Mouse (Mus musculus): ENCODE measurements around the gene Serpina10. TPM values are rescaled to one million over a fixed set of nuclear protein-coding genes. Genes with fewer than 3 reads are reported as not detected.

Serpina10 gene
- polyA plus RNA-seq, 1 experiment from 2014 or later, result 0.12 TPM

DNA sequence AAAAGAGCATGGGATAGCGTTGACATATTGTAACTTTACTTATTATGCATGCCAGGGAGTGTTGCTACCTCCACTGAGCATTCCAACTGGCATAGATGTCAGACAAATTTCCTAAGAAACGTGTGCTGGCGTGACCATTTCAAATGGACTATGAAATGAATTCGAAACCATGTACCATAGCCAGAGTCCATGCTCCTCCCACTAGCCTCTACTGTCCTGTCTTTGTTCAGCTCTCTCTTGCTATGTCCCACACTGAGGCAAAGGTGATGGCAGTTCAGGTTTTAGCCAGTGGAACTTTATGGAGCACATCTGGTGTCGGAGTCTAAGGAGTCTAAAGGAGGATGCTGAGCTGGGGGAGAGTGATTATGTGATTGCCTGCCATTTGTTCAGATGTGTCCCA lies 28.8 kb upstream of the Serpina10 start:
- Histone ChIP-seq H3K4me3 (ENCODE audit: low read depth, low read length) (no peak overlapping the region), H3K27me3 (ENCODE audit: control insufficient read depth, insufficient read depth, low read length) (no peaks in the 10 kb centered on the region), H3K4me2 (replicated peaks; ENCODE audit: low read depth, low read length) (no peak overlapping the region), H3K9ac (replicated peaks; ENCODE audit: low read depth, low read length) (no peak overlapping the region), H3K9me3 (ENCODE audit: control insufficient read depth, low read depth, low read length) (no peaks in the 10 kb centered on the region), H3K4me1 (ENCODE audit: control insufficient read depth, insufficient read depth, low read length) (no peaks in the 10 kb centered on the region), H3K27ac (ENCODE audit: low read length) (no peak overlapping the region), H3K36me3 (ENCODE audit: control insufficient read depth, insufficient read depth, low read length) (no peaks in the 10 kb centered on the region)
- no peak for ATAC-seq (ENCODE audit: insufficient number of reproducible peaks, insufficient read depth, low FRiP score, low read depth)
- WGBS, result 83% methylated on average over 5 of the region's 5 CpGs

DNA sequence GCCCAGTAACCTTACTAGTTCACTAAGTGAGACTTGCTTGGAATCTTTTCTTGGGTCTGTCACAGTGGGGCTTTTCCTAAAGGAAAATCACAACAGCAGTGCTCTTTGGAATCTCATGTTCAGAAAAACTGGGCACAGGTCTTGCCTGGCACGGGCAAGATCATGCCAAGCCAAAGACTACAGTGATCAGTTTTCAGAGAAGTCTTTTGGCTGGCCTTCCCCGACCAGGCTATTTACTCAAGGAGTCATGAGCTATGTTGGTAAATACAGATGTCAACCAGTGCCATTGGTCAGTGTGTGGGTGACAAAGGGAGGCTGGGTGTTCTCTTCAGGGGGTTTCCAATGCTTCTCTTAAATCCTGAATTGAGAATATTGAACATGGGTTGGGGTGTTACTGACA lies 27.9 kb upstream of the Serpina10 start:
- no peaks in the 10 kb centered on the region for H3K36me3 ChIP-seq (ENCODE audit: control insufficient read depth, insufficient read depth, low read length)
- H3K9ac ChIP-seq (replicated peaks; ENCODE audit: low read depth, low read length), result no peak overlapping the region
- no peak for ATAC-seq (ENCODE audit: insufficient number of reproducible peaks, insufficient read depth, low FRiP score, low read depth)
- no peaks in the 10 kb centered on the region for H3K27me3 ChIP-seq (ENCODE audit: control insufficient read depth, insufficient read depth, low read length)
- H3K27ac ChIP-seq (ENCODE audit: low read length), result no peak overlapping the region
- H3K9me3 ChIP-seq (ENCODE audit: control insufficient read depth, low read depth, low read length), result no peaks in the 10 kb centered on the region
- no peaks in the 10 kb centered on the region for H3K4me1 ChIP-seq (ENCODE audit: control insufficient read depth, insufficient read depth, low read length)
- no peak overlapping the region for H3K4me2 ChIP-seq (replicated peaks; ENCODE audit: low read depth, low read length)
- 77% methylated on average over 2 of the region's 2 CpGs for WGBS
- H3K4me3 ChIP-seq (ENCODE audit: low read depth, low read length), result no peak overlapping the region

DNA sequence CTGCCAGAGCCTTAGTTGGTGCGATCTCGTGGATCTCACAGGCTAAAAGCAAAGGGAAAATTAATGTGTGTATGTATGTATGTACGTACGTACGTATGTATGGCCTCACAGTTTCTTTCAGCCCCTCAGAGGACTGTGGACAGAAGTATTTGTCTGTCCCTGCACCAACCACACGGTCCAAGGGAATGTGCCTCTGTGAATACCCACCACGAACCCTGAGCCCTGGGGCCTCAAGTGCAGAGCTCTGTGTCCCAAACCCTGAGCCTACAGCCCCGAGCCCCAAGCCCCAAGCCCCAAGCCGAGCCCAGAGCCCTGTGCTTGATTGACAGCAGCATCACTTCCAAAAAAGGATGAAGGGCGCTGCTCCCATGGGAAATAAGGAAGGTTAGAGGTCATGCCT lies 26.7 kb upstream of the Serpina10 start:
- no peaks in the 10 kb centered on the region for H3K36me3 ChIP-seq (ENCODE audit: control insufficient read depth, insufficient read depth, low read length)
- H3K27me3 ChIP-seq (ENCODE audit: control insufficient read depth, insufficient read depth, low read length), result no peaks in the 10 kb centered on the region
- no peak for ATAC-seq (ENCODE audit: insufficient number of reproducible peaks, insufficient read depth, low FRiP score, low read depth)
- H3K4me3 ChIP-seq (ENCODE audit: low read depth, low read length), result no peak overlapping the region
- WGBS, result 81% methylated on average over 10 of the region's 10 CpGs
- H3K27ac ChIP-seq (ENCODE audit: low read length), result no peak overlapping the region
- no peaks in the 10 kb centered on the region for H3K9me3 ChIP-seq (ENCODE audit: control insufficient read depth, low read depth, low read length)
- no peak overlapping the region for H3K4me2 ChIP-seq (replicated peaks; ENCODE audit: low read depth, low read length)
- no peak overlapping the region for H3K9ac ChIP-seq (replicated peaks; ENCODE audit: low read depth, low read length)
- H3K4me1 ChIP-seq (ENCODE audit: control insufficient read depth, insufficient read depth, low read length), result no peaks in the 10 kb centered on the region

DNA sequence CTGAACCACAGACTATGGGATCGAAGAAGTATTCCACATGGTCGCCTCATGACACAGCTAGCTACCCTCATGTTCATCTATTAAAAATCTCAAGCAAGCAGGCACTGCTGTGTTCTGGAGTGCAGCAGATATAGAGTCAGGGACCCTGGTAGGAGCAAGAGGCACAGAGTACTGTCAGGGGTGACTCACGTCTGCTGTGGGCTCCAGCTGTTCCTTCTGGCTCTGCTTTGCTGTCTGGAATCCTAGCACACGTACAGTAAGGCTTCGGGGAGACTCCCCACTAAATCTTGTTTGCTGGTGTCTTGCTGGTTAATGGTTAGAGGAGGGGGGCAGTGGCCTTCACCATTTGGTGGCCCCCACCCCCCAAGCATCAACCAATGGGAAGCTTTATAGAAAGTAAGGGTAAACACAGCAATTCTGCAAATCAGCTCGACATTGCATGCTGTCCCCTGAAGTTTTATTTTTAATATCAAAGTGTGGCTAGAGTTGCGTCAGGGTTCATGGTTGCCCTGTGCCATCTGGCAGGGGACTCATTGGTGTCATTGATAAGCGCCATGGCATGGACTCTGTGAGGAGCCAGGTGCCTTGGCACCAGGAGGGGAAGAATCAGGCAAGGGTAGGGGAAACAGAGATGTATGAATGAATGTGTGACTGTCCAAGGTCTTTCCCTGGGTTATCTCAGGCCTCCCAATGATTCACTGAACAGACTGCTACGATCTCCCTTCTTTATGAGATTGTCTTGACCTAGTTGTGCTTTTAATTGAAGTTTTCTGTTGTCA lies 25.8 kb upstream of the Serpina10 start, which contains the start of gene Serpina6:
Serpina6 (minus strand) TSS at position 365 of the 779 bp plus-strand sequence.
- Histone ChIP-seq H3K27me3 (ENCODE audit: control insufficient read depth, insufficient read depth, low read length) (no peaks in the 10 kb centered on the region), H3K4me3 (ENCODE audit: low read depth, low read length) (no peak within 1 kb of the TSS), H3K36me3 (ENCODE audit: control insufficient read depth, insufficient read depth, low read length) (no peaks in the 10 kb centered on the region), H3K4me1 (ENCODE audit: control insufficient read depth, insufficient read depth, low read length) (no peaks in the 10 kb centered on the region), H3K9me3 (ENCODE audit: control insufficient read depth, low read depth, low read length) (no peaks in the 10 kb centered on the region), H3K27ac (ENCODE audit: low read length) (no peak within 1 kb of the TSS), H3K9ac (replicated peaks; ENCODE audit: low read depth, low read length) (no peak within 1 kb of the TSS), H3K4me2 (replicated peaks; ENCODE audit: low read depth, low read length) (no peak within 1 kb of the TSS)
- 72% methylated on average over 9 of the region's 9 CpGs for WGBS
- no peak for ATAC-seq (ENCODE audit: insufficient number of reproducible peaks, insufficient read depth, low FRiP score, low read depth)

DNA sequence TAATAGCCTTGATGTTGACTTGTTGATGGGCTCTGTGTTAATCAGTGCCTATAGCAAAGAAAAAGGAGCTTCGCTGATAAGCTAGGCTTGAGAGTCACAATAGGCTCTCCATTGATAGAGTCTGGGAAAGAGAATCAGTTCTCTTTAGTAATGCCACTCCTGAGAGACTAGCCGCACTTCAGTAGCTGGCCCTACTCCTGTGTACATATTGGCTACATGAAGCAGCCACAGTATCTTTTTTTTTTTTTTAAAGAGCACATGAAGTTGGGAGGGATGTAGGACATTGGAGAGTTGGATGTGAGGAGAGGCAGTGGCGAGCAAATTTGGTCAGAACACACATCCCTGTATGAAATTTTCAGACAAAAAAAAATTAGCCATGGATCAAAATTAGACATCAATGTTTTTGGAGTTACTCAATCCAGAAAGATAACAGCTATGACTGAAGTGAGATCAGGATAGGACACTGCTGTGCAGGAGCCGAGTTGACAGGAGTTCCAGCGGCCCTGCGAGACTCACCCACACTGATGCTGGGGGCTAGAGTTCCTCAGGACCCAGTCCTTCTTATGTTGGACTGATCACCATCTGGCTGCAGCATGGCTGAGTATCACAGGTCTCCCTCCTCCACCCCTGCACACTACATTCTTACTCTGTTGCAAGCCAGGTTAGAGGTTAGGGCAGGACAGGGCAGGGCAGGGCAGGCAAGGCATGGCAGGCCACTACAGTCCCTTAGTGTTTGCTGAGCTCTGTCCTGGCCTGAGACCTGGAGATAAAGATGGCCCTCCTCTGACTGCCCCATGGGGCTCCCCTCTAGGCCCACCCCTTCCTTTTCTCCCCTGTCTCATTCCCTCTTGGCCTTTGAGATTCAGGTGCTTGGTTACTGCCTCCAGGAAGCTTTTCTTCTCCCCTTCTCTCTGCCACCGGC lies 24.1 kb upstream of the Serpina10 start:
- WGBS, result 83% methylated on average over 7 of the region's 7 CpGs
- no peak overlapping the region for H3K9ac ChIP-seq (replicated peaks; ENCODE audit: low read depth, low read length)
- no peaks in the 10 kb centered on the region for H3K4me1 ChIP-seq (ENCODE audit: control insufficient read depth, insufficient read depth, low read length)
- H3K36me3 ChIP-seq (ENCODE audit: control insufficient read depth, insufficient read depth, low read length), result no peaks in the 10 kb centered on the region
- no peak overlapping the region for H3K27ac ChIP-seq (ENCODE audit: low read length)
- no peaks in the 10 kb centered on the region for H3K27me3 ChIP-seq (ENCODE audit: control insufficient read depth, insufficient read depth, low read length)
- ATAC-seq (ENCODE audit: insufficient number of reproducible peaks, insufficient read depth, low FRiP score, low read depth), result no peak
- H3K9me3 ChIP-seq (ENCODE audit: control insufficient read depth, low read depth, low read length), result no peaks in the 10 kb centered on the region
- no peak overlapping the region for H3K4me3 ChIP-seq (ENCODE audit: low read depth, low read length)
- no peak overlapping the region for H3K4me2 ChIP-seq (replicated peaks; ENCODE audit: low read depth, low read length)

DNA sequence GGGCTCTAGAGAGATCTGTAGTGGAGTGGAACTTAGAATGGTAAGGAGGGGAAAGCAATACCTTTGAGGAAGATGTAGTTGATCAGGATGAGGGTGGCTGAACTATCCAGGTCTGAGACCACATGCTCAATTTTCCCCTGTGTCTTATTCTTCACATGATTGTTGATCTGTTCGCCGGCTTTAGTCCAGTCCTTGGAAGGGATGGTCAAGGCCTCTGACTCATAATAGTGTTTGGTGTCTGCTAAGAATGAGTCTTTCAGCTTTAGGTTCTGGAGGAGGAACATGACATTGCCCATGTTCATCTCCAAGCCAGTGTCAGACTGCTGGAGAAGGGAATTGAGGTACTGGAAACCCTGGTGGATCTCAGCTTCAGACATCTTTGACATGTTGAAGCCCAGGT lies 22.6 kb upstream of the Serpina10 start:
- Histone ChIP-seq H3K27ac (ENCODE audit: low read length) (no peak overlapping the region), H3K9ac (replicated peaks; ENCODE audit: low read depth, low read length) (no peak overlapping the region), H3K4me1 (ENCODE audit: control insufficient read depth, insufficient read depth, low read length) (no peaks in the 10 kb centered on the region), H3K4me2 (replicated peaks; ENCODE audit: low read depth, low read length) (no peak overlapping the region), H3K9me3 (ENCODE audit: control insufficient read depth, low read depth, low read length) (no peaks in the 10 kb centered on the region), H3K27me3 (ENCODE audit: control insufficient read depth, insufficient read depth, low read length) (no peaks in the 10 kb centered on the region), H3K36me3 (ENCODE audit: control insufficient read depth, insufficient read depth, low read length) (no peaks in the 10 kb centered on the region), H3K4me3 (ENCODE audit: low read depth, low read length) (no peak overlapping the region)
- ATAC-seq (ENCODE audit: insufficient number of reproducible peaks, insufficient read depth, low FRiP score, low read depth), result no peak
- 95% methylated on average over 2 of the region's 2 CpGs for WGBS

DNA sequence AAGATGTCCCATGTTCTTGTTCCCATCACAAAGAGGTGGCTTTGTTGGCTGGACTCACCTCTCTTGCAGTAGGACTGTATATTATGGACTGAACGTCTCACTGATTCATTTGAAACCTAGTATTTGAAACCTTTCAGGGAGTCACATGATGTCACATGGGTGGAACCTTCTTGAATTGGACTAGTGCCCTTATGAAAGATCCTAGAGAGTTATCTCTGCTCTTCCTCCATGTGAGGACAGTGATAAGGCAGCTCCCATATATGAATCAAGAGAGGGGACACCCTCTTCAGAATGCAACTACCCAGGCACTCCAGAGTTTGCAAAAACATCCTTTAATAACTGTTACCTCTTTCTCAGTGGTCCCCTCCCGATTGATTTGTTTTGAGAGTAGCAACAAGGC lies 15.1 kb upstream of the Serpina10 start:
- no peak for ATAC-seq (ENCODE audit: insufficient number of reproducible peaks, insufficient read depth, low FRiP score, low read depth)

DNA sequence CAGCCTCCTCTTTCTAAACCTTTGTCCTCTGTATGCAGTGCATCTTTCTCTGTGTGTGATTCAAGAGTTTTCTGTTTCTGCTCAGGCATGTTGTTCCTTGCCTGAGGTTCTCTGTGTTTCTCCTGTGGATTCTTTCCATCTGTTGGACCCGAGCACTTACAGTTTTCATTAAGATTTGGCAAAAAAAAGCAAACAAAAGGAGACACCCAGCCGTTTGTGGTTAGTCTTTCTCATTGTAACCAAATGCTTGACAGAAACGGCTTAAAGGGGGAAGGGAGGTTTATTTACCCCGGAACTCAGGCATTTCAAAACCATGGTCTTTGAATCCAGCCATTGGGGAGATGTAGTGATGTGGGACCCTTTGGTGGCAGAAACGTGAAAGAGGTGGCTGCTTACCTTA lies 13.4 kb upstream of the Serpina10 start:
- 35% methylated on average over 5 of the region's 5 CpGs for WGBS
- no peak for ATAC-seq (ENCODE audit: insufficient number of reproducible peaks, insufficient read depth, low FRiP score, low read depth)
- Histone ChIP-seq H3K4me1 (ENCODE audit: control insufficient read depth, insufficient read depth, low read length) (no peaks in the 10 kb centered on the region), H3K9me3 (ENCODE audit: control insufficient read depth, low read depth, low read length) (no peaks in the 10 kb centered on the region), H3K4me3 (ENCODE audit: low read depth, low read length) (no peak overlapping the region), H3K36me3 (ENCODE audit: control insufficient read depth, insufficient read depth, low read length) (no peaks in the 10 kb centered on the region), H3K4me2 (replicated peaks; ENCODE audit: low read depth, low read length) (no peak overlapping the region), H3K27me3 (ENCODE audit: control insufficient read depth, insufficient read depth, low read length) (no peaks in the 10 kb centered on the region), H3K9ac (replicated peaks; ENCODE audit: low read depth, low read length) (no peak overlapping the region), H3K27ac (ENCODE audit: low read length) (no peak overlapping the region)

More for the DNA sequence above, 15.1 kb upstream of the Serpina10 start:
- no peaks in the 10 kb centered on the region for H3K36me3 ChIP-seq (ENCODE audit: control insufficient read depth, insufficient read depth, low read length)
- H3K27ac ChIP-seq (ENCODE audit: low read length), result no peak overlapping the region
- no peaks in the 10 kb centered on the region for H3K4me1 ChIP-seq (ENCODE audit: control insufficient read depth, insufficient read depth, low read length)
- H3K9me3 ChIP-seq (ENCODE audit: control insufficient read depth, low read depth, low read length), result no peaks in the 10 kb centered on the region
- H3K27me3 ChIP-seq (ENCODE audit: control insufficient read depth, insufficient read depth, low read length), result no peaks in the 10 kb centered on the region
- H3K4me3 ChIP-seq (ENCODE audit: low read depth, low read length), result no peak overlapping the region
- H3K9ac ChIP-seq (replicated peaks; ENCODE audit: low read depth, low read length), result no peak overlapping the region
- H3K4me2 ChIP-seq (replicated peaks; ENCODE audit: low read depth, low read length), result no peak overlapping the region
- 82% methylated on average over 2 of the region's 2 CpGs for WGBS

Measured in stomach, embryonic 14.5 days (tissue).